Mouse (Mus musculus) ES-E14 (cell line): ENCODE data around the gene Igsf10.
"Not testable (repeated sequence)": the region's sequence is repeated elsewhere in the genome, so short reads cannot be mapped to it uniquely, and the experiment has no call there.

ENCODE experiments used
- CHD2 ChIP-seq: IDR thresholded peaks from 2 replicates; pipeline ENCODE4 v1.6.1; 2014; ENCODE audit warnings: mild to moderate bottlenecking, low read depth, low read length, inconsistent platforms
- HCFC1 ChIP-seq: IDR thresholded peaks from 2 replicates; pipeline ENCODE4 v1.6.1; 2012; ENCODE audit warnings: low read length, inconsistent platforms, borderline replicate concordance; ENCODE audit not compliant: insufficient read depth
- MAFK ChIP-seq: IDR thresholded peaks from 2 replicates; pipeline ENCODE4 v1.6.1; 2014; ENCODE audit warnings: mild to moderate bottlenecking, low read depth, low read length, inconsistent platforms; ENCODE audit not compliant: insufficient read depth
- ZC3H11A ChIP-seq: IDR thresholded peaks from 2 replicates; pipeline ENCODE4 v1.6.1; 2012; ENCODE audit warnings: low read depth, mild to moderate bottlenecking, inconsistent platforms, low read length, borderline replicate concordance
- ZNF384 ChIP-seq: IDR thresholded peaks from 2 replicates; pipeline ENCODE4 v1.6.1; 2012; ENCODE audit warnings: low read depth, low read length, inconsistent platforms

DNA sequence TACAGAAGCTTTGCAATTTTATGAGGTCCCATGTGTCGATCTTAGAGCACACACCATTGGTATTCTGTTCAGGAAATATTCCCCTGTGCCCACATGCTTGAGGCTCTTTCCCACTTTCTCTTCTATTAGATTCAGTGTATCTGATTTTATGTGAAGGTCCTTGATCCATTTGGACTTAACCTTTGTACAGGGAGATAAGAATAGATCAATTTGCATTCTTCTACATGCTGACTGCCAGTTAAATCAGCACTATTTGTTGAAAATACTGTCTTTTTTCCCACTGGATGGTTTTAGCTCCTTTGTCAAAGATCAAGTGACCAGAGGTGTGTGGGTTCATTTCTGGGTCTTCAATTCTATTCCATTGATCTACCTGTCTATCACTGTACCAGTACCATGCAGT is 34.6 kb upstream of the Igsf10 start:
- not testable (repeated sequence) for TF ChIP-seq HCFC1, CHD2, ZNF384, ZC3H11A, MAFK
